Mouse (Mus musculus): ENCODE data around the gene Klb. TPM values are rescaled to one million over a fixed set of nuclear protein-coding genes. Genes with fewer than 3 reads are reported as not detected.

Klb gene
- total RNA-seq, 2 experiments from 2014 or later = 0.62 to 0.73 TPM

GRCm38 (mm10) chr5:65367837-65368236 is 19.7 kb downstream of the Klb start:
- DNase-seq (ENCODE audit: extremely low spot score in 1 of 2, low spot score in 1 of 2) = no peak

- no peak for DNase-seq (ENCODE audit: extremely low spot score in 1 of 2, low spot score in 1 of 2)
Measured at GRCm38 (mm10) chr5:65371551-65371950, 23.4 kb downstream of the Klb start.

- no peak for DNase-seq (ENCODE audit: extremely low spot score in 1 of 2, low spot score in 1 of 2)
Measured at GRCm38 (mm10) chr5:65374746-65375145, 26.6 kb downstream of the Klb start.

GRCm38 (mm10) chr5:65385704-65386103 is 37.6 kb downstream of the Klb start:
- DNase-seq (ENCODE audit: extremely low spot score in 1 of 2, low spot score in 1 of 2) = no peak

GRCm38 (mm10) chr5:65387008-65387867 is 39.1 kb downstream of the Klb start:
- no peak for DNase-seq (ENCODE audit: extremely low spot score in 1 of 2, low spot score in 1 of 2)

- DNase-seq (ENCODE audit: extremely low spot score in 1 of 2, low spot score in 1 of 2) = peak; percentile 99
Measured at GRCm38 (mm10) chr5:65390648-65391644, 42.8 kb downstream of the Klb start, which contains the start of the genes Rpl9 and Lias. TSS of gene Rpl9 (minus strand) at chr5:65391444. TSS of gene Lias (plus strand) at chr5:65391497.

- no peak for DNase-seq (ENCODE audit: extremely low spot score in 1 of 2, low spot score in 1 of 2)
Measured at GRCm38 (mm10) chr5:65391753-65392152, 43.6 kb downstream of the Klb start.

- no peak for DNase-seq (ENCODE audit: extremely low spot score in 1 of 2, low spot score in 1 of 2)
Measured at GRCm38 (mm10) chr5:65394425-65394824, 46.3 kb downstream of the Klb start.

GRCm38 (mm10) chr5:65401251-65401994 is 53.3 kb downstream of the Klb start:
- DNase-seq (ENCODE audit: extremely low spot score in 1 of 2, low spot score in 1 of 2) = peak; percentile 35 to 78

GRCm38 (mm10) chr5:65407989-65408388 is 59.9 kb downstream of the Klb start:
- DNase-seq (ENCODE audit: extremely low spot score in 1 of 2, low spot score in 1 of 2) = no peak

- no peak for DNase-seq (ENCODE audit: extremely low spot score in 1 of 2, low spot score in 1 of 2)
Measured at GRCm38 (mm10) chr5:65415653-65416458, 67.7 kb downstream of the Klb start.

GRCm38 (mm10) chr5:65419136-65419535 is 71.0 kb downstream of the Klb start:
- DNase-seq (ENCODE audit: extremely low spot score in 1 of 2, low spot score in 1 of 2) = no peak

- DNase-seq (ENCODE audit: extremely low spot score in 1 of 2, low spot score in 1 of 2) = no peak
Measured at GRCm38 (mm10) chr5:65420822-65421221, 72.7 kb downstream of the Klb start.

- DNase-seq (ENCODE audit: extremely low spot score in 1 of 2, low spot score in 1 of 2) = no peak
Measured at GRCm38 (mm10) chr5:65422803-65423202, 74.7 kb downstream of the Klb start.

GRCm38 (mm10) chr5:65424215-65424614 is 76.1 kb downstream of the Klb start:
- DNase-seq (ENCODE audit: extremely low spot score in 1 of 2, low spot score in 1 of 2) = no peak

- DNase-seq (ENCODE audit: extremely low spot score in 1 of 2, low spot score in 1 of 2) = no peak
Measured at GRCm38 (mm10) chr5:65425251-65425650, 77.1 kb downstream of the Klb start.

- no peak for DNase-seq (ENCODE audit: extremely low spot score in 1 of 2, low spot score in 1 of 2)
Measured at GRCm38 (mm10) chr5:65428321-65428720, 80.2 kb downstream of the Klb start.

GRCm38 (mm10) chr5:65429441-65429840 is 81.3 kb downstream of the Klb start:
- DNase-seq (ENCODE audit: extremely low spot score in 1 of 2, low spot score in 1 of 2) = no peak

Data from layer of hippocampus, postnatal 25 days (tissue).